Mouse (Mus musculus): ENCODE measurements around the gene Psmb3.

GRCm38 (mm10) chr11:97714356-97714755 lies 11.2 kb downstream of the Psmb3 start:
- no peak for TF ChIP-seq POLR2A (IDR thresholded peaks at IDR 0.05; ENCODE audit: insufficient read depth, low read depth, low read length)
- TF ChIP-seq EP300 (IDR thresholded peaks at IDR 0.05; ENCODE audit: insufficient read depth, low read depth, low read length) = no peak
